Mouse (Mus musculus) stomach, postnatal 0 days (tissue): Measurements from ENCODE around the gene Nop16. TPM values are rescaled to one million over a fixed set of nuclear protein-coding genes. Genes with fewer than 3 reads are reported as not detected.
"Not testable (repeated sequence)": the region's sequence is repeated elsewhere in the genome, so short reads cannot be mapped to it uniquely, and the experiment has no call there.

Source experiments
- ATAC-seq: fragments of 200-750 bp; cut with Nextera tagmentation; 2 replicates; pipeline ENCODE4 v1.8.0; 2017; ENCODE audit not compliant: low FRiP score, low TSS enrichment
- DNase-seq: peaks from one replicate; pipeline ENCODE4 v3.0.0-alpha.2; 2016; ENCODE audit warnings: low spot score
- H3K27ac ChIP-seq: fragments of 300-500 bp; sonication (generic); replicated peaks from 2 replicates; pipeline ENCODE4 v1.5.1; 2014; ENCODE audit warnings: mild to moderate bottlenecking, control low read depth
- H3K27me3 ChIP-seq: fragments of 300-500 bp; sonication (generic); 2 replicates; pipeline ENCODE4 v1.6.1; 2014; ENCODE audit warnings: low read length; ENCODE audit not compliant: control insufficient read depth, insufficient read depth
- H3K36me3 ChIP-seq: fragments of 300-500 bp; sonication (generic); 2 replicates; pipeline ENCODE4 v1.6.1; 2014; ENCODE audit warnings: low read length, mixed read lengths; ENCODE audit not compliant: control insufficient read depth, insufficient read depth
- H3K4me1 ChIP-seq: fragments of 300-500 bp; sonication (generic); replicated peaks from 2 replicates; pipeline ENCODE4 v1.6.1; 2014; ENCODE audit warnings: antibody characterized with exemption; ENCODE audit not compliant: control insufficient read depth, insufficient read depth
- H3K4me2 ChIP-seq: fragments of 300-500 bp; sonication (generic); replicated peaks from 2 replicates; pipeline ENCODE4 v1.6.1; 2014; ENCODE audit warnings: low read depth, mild to moderate bottlenecking, control low read depth, moderate library complexity
- H3K4me3 ChIP-seq: fragments of 300-500 bp; sonication (generic); 2 replicates; pipeline ENCODE4 v1.5.1; 2014; ENCODE audit warnings: low read depth, low read length, control low read depth
- H3K9ac ChIP-seq: fragments of 300-500 bp; sonication (generic); 2 replicates; pipeline ENCODE4 v1.6.1; 2014; ENCODE audit warnings: mild to moderate bottlenecking, low read length, control low read depth, mixed read lengths
- H3K9me3 ChIP-seq: fragments of 300-500 bp; sonication (generic); 2 replicates; pipeline ENCODE4 v1.6.1; 2016; ENCODE audit warnings: low read length; ENCODE audit not compliant: control insufficient read depth
- CTCF ChIP-seq: IDR thresholded peaks from 2 replicates; pipeline ENCODE4 v1.5.1; 2016; ENCODE audit warnings: antibody characterized with exemption, low read depth, mild to moderate bottlenecking, moderate library complexity
- EP300 ChIP-seq: optimal IDR thresholded peaks from 2 replicates; pipeline ENCODE3; 2016; ENCODE audit warnings: antibody characterized with exemption
- WGBS: fragments of 180-500 bp; shearing (Covaris S2); extraction: QIAGEN DNeasy Blood & Tissue Kit; methylation state at CpG from one replicate; pipeline ENCODE4 v1.1.7; 2014; 5-methylcytosine and 5-hydroxymethylcytosine counted together
- polyA plus RNA-seq: library from polyadenylated mRNA; unstranded; fragments of >200 nt; fragmentation: Nextera tagmentation; extraction: Ambion mirVana; gene quantifications from 2 replicates; pipeline ENCODE4 v1.2.1, GENCODE M21; 2015

Gene Nop16
- polyA plus RNA-seq, 1 experiment from 2014 or later = 51.2 TPM

DNA sequence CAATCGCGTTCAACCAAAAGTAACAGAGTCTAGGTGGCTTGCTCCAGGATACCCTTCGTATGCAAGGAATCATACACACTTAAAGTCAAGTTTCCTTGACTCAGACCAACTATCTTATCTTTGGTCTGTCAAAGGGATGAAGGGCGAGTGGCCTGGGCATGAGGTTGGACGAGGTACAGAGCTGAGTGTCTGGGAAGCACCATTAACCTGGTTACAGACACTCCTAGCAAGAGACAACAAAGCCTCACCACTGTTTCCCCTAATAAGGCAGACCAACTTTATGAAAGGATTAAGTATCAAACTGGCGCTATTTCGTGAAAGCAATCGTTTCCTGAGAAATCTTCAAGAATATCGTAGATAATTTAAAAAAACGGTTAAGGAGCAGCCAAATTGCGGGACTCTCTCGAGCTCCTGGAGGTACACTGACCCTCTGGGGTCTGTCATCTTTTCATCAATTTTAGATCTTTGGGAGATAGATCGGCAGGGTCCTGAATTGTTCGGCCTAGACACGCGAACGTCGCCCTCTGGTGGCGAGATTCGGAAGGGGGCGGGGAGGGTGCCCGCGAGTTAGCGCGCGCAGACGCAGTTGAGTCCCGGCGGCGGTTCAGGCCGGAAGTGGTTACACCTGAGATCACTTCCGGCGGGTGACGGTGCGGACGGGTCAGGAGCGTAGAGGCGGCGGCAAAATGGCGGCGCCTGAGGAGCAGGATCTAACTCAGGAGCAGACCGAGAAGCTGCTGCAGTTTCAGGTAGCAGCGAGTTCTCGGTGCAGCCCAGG lies 31.5 kb upstream of the Nop16 start, which contains the start of gene Faf2:
TSS of gene Faf2 (plus strand) at position 630 of the 778 bp plus-strand sequence.
- Histone ChIP-seq H3K27ac (peak within 1 kb of the TSS; percentile 91), H3K36me3 (no peaks in the 10 kb centered on the region), H3K4me3 (peak within 1 kb of the TSS; percentile 96), H3K27me3 (no peaks in the 10 kb centered on the region), H3K4me1 (0 out of 2 replicates have a peak, but pooled peaks cover 4% of the 10 kb centered on the region), H3K9ac (peak within 1 kb of the TSS; percentile 97), H3K4me2 (peak within 1 kb of the TSS; percentile 52), H3K9me3 (no peaks in the 10 kb centered on the region)
- TF ChIP-seq EP300 = peak; percentile 41
- TF ChIP-seq CTCF = peak; percentile 99
- 11% methylated on average over 44 of the region's 44 CpGs for WGBS
- ATAC-seq = peak; percentile 98
- DNase-seq = peak; percentile 97

DNA sequence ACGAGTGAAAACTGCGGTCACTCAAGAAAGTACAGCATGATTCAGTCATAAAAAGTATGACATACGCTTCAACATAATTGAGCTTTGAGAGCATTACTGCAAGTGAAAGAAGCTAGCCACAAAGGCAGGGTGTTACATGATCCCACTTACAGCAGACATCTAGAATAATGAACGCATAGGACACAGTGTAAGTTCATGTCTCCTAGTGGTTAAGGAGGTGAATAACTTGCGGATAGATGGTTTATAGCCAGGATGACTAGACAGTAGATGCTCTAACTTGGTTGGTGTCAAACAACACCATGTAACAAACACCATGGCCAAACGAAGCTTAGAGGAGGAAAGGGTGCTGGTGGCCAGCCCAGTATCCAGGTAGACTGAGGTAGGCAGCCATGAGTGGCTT lies 27.1 kb upstream of the Nop16 start:
- H3K36me3 ChIP-seq = no peaks in the 10 kb centered on the region
- no peaks in the 10 kb centered on the region for H3K27me3 ChIP-seq
- no peak overlapping the region for H3K4me3 ChIP-seq
- no peaks in the 10 kb centered on the region for H3K4me1 ChIP-seq
- H3K27ac ChIP-seq = no peak overlapping the region
- DNase-seq = no peak
- TF ChIP-seq EP300 (no peak), CTCF (peak; percentile 52)
- H3K4me2 ChIP-seq = no peak overlapping the region
- ATAC-seq = no peak
- H3K9me3 ChIP-seq = no peaks in the 10 kb centered on the region
- H3K9ac ChIP-seq = no peak overlapping the region
- WGBS = 64% methylated on average over 6 of the region's 6 CpGs

GRCm38 (mm10) chr13:54616307-54616706 lies 26.4 kb upstream of the Nop16 start:
- ATAC-seq (no peak), DNase-seq (no peak)
- no peak overlapping the region for H3K9ac ChIP-seq
- no peak overlapping the region for H3K4me3 ChIP-seq
- no peaks in the 10 kb centered on the region for H3K9me3 ChIP-seq
- no peak overlapping the region for H3K27ac ChIP-seq
- H3K4me2 ChIP-seq = no peak overlapping the region
- WGBS = 69% methylated on average over 8 of the region's 8 CpGs
- H3K27me3 ChIP-seq = no peaks in the 10 kb centered on the region
- TF ChIP-seq CTCF (no peak), EP300 (no peak)
- H3K36me3 ChIP-seq = no peaks in the 10 kb centered on the region
- no peaks in the 10 kb centered on the region for H3K4me1 ChIP-seq

GRCm38 (mm10) chr13:54613141-54613540 lies 23.3 kb upstream of the Nop16 start:
- H3K4me3 ChIP-seq, H3K27me3 ChIP-seq, H3K4me1 ChIP-seq, H3K27ac ChIP-seq, H3K36me3 ChIP-seq, H3K9me3 ChIP-seq, H3K4me2 ChIP-seq, ATAC-seq, H3K9ac ChIP-seq, DNase-seq: not testable (repeated sequence)
- peak; percentile 55 for TF ChIP-seq CTCF
- WGBS = 85% methylated on average over 8 of the region's 8 CpGs

GRCm38 (mm10) chr13:54610972-54611754 lies 21.3 kb upstream of the Nop16 start, which contains the start of gene Cltb:
Gene Cltb, minus strand, starts transcription at chr13:54611344.
- ATAC-seq = peak; percentile 78
- under 1% methylated on average over 59 of the region's 66 CpGs for WGBS
- Histone ChIP-seq H3K4me2 (peak within 1 kb of the TSS; percentile 88), H3K36me3 (no peaks in the 10 kb centered on the region; the same call in 1 of the 2 replicates), H3K27ac (peak within 1 kb of the TSS; percentile 91), H3K9ac (peak within 1 kb of the TSS; percentile 86), H3K9me3 (no peaks in the 10 kb centered on the region), H3K4me3 (peak within 1 kb of the TSS; percentile 79), H3K27me3 (no peaks in the 10 kb centered on the region), H3K4me1 (no peaks in the 10 kb centered on the region; the same call in none of the 2 replicates)
- DNase-seq = peak; percentile 86
- TF ChIP-seq CTCF (no peak), EP300 (peak; percentile 12)
